10 mouse cellular contexts compared by ENCODE assay signal in genomic region chr10:22746334-22747322, GRCm38 (mm10). TPM values are rescaled to one million over a fixed set of nuclear protein-coding genes. Genes with fewer than 3 reads are reported as not detected.
DNase-seq lines count a peak whose midpoint lies in the region; ATAC-seq and TF ChIP-seq lines count a peak whose summit lies in the region.
"Had no signal": no experiment of that assay in that cellular context is flagged by ENCODE, and none has a peak within 500 bp of the region (broad histone marks: within the 10 kb centered on the region; RNA-seq: fewer than 3 reads in every experiment).

No protein-coding gene starts in this region.

- WGBS in forebrain, embryonic 16.5 days, result 30% methylated on average over 13 of the region's 13 CpGs
- whole genome bisulfite sequencing in midbrain, embryonic 13.5 days, result 65% methylated on average over 13 of the region's 13 CpGs

- H3K4me2 ChIP-seq in forebrain, embryonic 16.5 days (ENCODE audit: low read length), result no peak overlapping the region
- H3K4me2 ChIP-seq in midbrain, embryonic 13.5 days (replicated peaks), result no peak overlapping the region
- H3K4me2 ChIP-seq: embryonic facial prominence, embryonic 15.5 days had no signal

- no peak overlapping the region for H3K4me3 ChIP-seq in left cerebral cortex, adult 2 months
- H3K4me3 ChIP-seq in forebrain, embryonic 16.5 days (replicated peaks; ENCODE audit: low read length), result no peak overlapping the region
- no peak overlapping the region for H3K4me3 ChIP-seq in midbrain, embryonic 13.5 days (replicated peaks)
- H3K4me3 ChIP-seq: embryonic facial prominence, embryonic 15.5 days had no signal

- no peaks in the 10 kb centered on the region for H3K36me3 ChIP-seq in forebrain, embryonic 16.5 days (ENCODE audit: control insufficient read depth, insufficient read depth)
- H3K36me3 ChIP-seq in midbrain, embryonic 13.5 days, result no peaks in the 10 kb centered on the region
- H3K36me3 ChIP-seq: embryonic facial prominence, embryonic 15.5 days had no signal

- intact Hi-C loops in left cerebral cortex, postnatal 4 days (cut with DNase I), result no loop called here
- intact Hi-C loops in left cerebral cortex, adult 2 months (cut with DNase I), result no loop called here

- H3K27me3 ChIP-seq in forebrain, embryonic 16.5 days (replicated peaks; ENCODE audit: control insufficient read depth, insufficient read depth, low read length), result no peaks in the 10 kb centered on the region
- no peaks in the 10 kb centered on the region for H3K27me3 ChIP-seq in midbrain, embryonic 13.5 days
- H3K27me3 ChIP-seq: embryonic facial prominence, embryonic 15.5 days had no signal

- no peak overlapping the region for H3K9ac ChIP-seq in forebrain, embryonic 16.5 days (replicated peaks; ENCODE audit: low read depth, low read length)
- H3K9ac ChIP-seq in midbrain, embryonic 13.5 days (replicated peaks), result no peak overlapping the region
- H3K9ac ChIP-seq: embryonic facial prominence, embryonic 15.5 days had no signal

- H3K4me1 ChIP-seq in forebrain, embryonic 16.5 days (replicated peaks; ENCODE audit: control insufficient read depth, insufficient read depth, low read length), result peaks cover 18% of the 10 kb centered on the region
- peaks cover 9% of the 10 kb centered on the region for H3K4me1 ChIP-seq in midbrain, embryonic 13.5 days (replicated peaks)
- H3K4me1 ChIP-seq: embryonic facial prominence, embryonic 15.5 days had no signal

- ATAC-seq in forebrain, embryonic 16.5 days, result peak; percentile 96
- peak; percentile 91 for ATAC-seq in midbrain, embryonic 13.5 days
- ATAC-seq in CD4-positive, CD25-positive, alpha-beta regulatory T cell, adult 4 months, result no peak

- DNase-seq in left cerebral cortex, postnatal 4 days, result peak; percentile 84
- no peak for DNase-seq in left cerebral cortex, adult 2 months (ENCODE audit: extremely low spot score in 1 of 2, low spot score in 2 of 2)
- DNase-seq in cerebellum, adult 11-12 months, result peak; percentile 94
- no peak for DNase-seq in right cerebral cortex, postnatal 25 days
- DNase-seq in natural killer cell, adult 2 months (ENCODE audit: low spot score in 2 of 2), result no peak

- H3K27ac ChIP-seq in left cerebral cortex, adult 2 months, result no peak overlapping the region
- peak overlapping the region; percentile 68 for H3K27ac ChIP-seq in forebrain, embryonic 16.5 days (ENCODE audit: low read length)
- H3K27ac ChIP-seq in midbrain, embryonic 13.5 days, result peak overlapping the region; percentile 40
- H3K27ac ChIP-seq: embryonic facial prominence, embryonic 15.5 days; kidney, postnatal 0 days had no signal

- H3K9me3 ChIP-seq in forebrain, embryonic 16.5 days (ENCODE audit: control insufficient read depth, low read length), result no peaks in the 10 kb centered on the region
- H3K9me3 ChIP-seq in midbrain, embryonic 13.5 days, result no peaks in the 10 kb centered on the region
- H3K9me3 ChIP-seq: embryonic facial prominence, embryonic 15.5 days had no signal

- no peak for TF ChIP-seq CTCF in left cerebral cortex, adult 2 months (IDR thresholded peaks at IDR 0.05)

RNA-seq across cellular contexts. Expression of gene Tbpl1, which starts 14.9 kb away (rescaled TPM):
- total RNA-seq in left cerebral cortex, postnatal 4 days (2021), result 10 to 100 TPM; 62.4 to 67.2 TPM
- total RNA-seq in left cerebral cortex, adult 2 months (2021), result 10 to 100 TPM; 67.7 to 69.6 TPM
- polyA plus RNA-seq in forebrain, embryonic 16.5 days (2015; fragmentation: Nextera tagmentation; extraction: Ambion mirVana), result 110 and 114 TPM in 2 replicates
- polyA plus RNA-seq in midbrain, embryonic 13.5 days (2015; fragmentation: Nextera tagmentation; extraction: Ambion mirVana), result 124 and 127 TPM in 2 replicates
- 10 to 100 TPM; 58.0 to 67.6 TPM for polyA plus RNA-seq in CD4-positive, CD25-positive, alpha-beta regulatory T cell, adult 4 months (2017; shearing (Covaris generic))

Comparison
In these comparisons a context has a peak if more than half of its experiments do, and no peak if none do; other contexts are left out.
1. DNase-seq: peak in left cerebral cortex, postnatal 4 days (single experiment) and cerebellum, adult 11-12 months (single experiment); none in left cerebral cortex, adult 2 months (0 of 2), right cerebral cortex, postnatal 25 days (single experiment) and natural killer cell, adult 2 months (0 of 2).